Mouse (Mus musculus) left cerebral cortex, postnatal 36 days (tissue): ENCODE data around the gene Slc39a7. TPM values are rescaled to one million over a fixed set of nuclear protein-coding genes. Genes with fewer than 3 reads are reported as not detected.
"Not testable (repeated sequence)": the region's sequence is repeated elsewhere in the genome, so short reads cannot be mapped to it uniquely, and the experiment has no call there.

Experiments used
- DNase-seq, 2 experiments: peaks; one replicate each; pipeline ENCODE4 v3.0.0; 2021 to 2022; ENCODE audit warnings: low spot score in 2 of 2, mixed read lengths in 1 of 2
- intact Hi-C: fragments of 180-260 bp; cut with DNase I; formaldehyde crosslinking; loops from one replicate; pipeline ENCODE4 v1.15.1; 2025
- total RNA-seq, 2 experiments: library from RNA; stranded (reverse); gene quantifications; 2 replicates each; pipeline ENCODE4 v1.2.3; 2021

Gene Slc39a7
- total RNA-seq, 2 experiments from 2014 or later: 101 to 105 TPM

DNA sequence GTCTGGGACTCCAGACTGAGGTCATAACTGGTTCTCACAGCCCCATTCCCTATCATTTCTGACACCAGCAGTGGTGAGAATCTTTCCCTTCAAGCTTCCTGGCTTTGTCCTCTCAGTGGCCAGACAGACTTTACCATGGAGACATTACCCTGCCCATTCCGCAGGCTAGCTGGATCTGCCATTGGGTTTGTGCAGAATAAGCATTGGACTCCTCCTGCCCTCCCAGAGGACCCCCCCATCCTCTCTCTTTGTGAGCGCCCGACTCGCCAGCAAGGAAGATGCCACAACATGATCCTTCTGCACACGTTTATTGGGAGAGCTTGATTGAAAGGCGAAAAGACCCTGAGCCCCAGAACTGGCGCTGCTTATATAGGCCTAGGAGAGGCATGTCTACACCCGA is 18.0 kb downstream of the Slc39a7 start:
- intact Hi-C loops: no loop called here
- DNase-seq: no peak

DNA sequence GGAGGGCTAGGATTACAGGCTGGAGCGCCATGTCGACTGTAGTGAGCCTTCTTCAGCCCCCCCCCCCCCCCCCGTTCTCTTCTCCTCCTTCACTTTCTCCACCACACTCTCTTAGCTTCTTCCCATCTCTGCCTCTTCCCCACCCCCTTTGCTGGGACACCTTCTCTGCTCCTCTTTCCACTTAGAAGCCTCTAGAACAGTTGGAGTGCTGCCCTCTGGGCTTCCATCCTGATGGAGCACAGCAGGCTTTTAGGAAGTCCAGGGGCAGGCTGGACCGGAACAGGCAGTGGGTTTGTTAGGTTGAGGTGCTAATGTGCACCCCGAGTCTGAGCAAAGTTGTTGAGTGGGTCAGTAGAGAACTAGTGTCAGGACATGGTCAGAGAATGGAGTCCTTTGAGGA is 21.3 kb downstream of the Slc39a7 start:
- no peak for DNase-seq

DNA sequence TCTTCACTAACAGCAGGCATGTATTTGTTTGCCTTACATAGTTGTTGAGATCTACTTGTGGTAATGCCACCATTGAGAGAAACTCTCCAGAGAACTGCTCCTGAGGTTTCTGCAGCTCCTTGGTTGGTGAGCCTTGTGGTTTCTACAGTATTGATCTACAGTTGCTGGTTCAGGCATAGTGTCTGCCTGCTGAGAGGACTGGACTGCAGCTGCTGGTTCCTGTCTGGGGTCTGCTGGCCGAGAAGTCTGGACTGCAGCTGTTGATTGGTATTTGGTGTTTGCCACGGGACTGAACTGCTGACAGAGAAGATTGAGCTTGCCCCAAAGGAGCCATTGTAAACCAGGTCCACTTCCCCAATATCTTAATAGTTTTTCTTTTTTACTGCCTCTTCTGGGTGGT is 24.9 kb downstream of the Slc39a7 start:
- no peak for DNase-seq
- intact Hi-C loops: loop anchor here (5.0 kb wide), 1 partner anchor 39 kb away; no protein-coding TSS in a partner anchor

More for the DNA sequence above, 21.3 kb downstream of the Slc39a7 start:
- intact Hi-C loops: no loop called here

DNA sequence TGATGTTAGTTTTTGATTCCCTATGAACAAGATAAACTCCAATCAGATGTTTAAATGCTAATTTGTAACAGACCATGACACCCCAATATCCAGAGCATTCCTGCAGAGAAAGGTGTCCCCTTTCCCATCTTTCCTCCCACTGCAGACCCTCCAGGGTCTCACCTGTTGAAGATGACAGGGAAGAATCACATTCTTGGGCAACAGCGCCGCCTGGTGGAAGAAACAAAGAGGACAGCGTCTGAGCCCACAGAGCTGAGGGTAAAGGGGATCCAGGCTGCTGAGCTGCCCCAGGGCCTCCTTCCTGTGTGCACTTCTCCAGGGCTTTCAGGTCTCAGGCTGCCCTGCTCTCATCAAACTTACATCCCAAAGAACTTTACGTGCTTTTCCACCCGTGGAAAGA is 28.1 kb downstream of the Slc39a7 start:
- intact Hi-C loops: no loop called here
- DNase-seq: no peak

DNA sequence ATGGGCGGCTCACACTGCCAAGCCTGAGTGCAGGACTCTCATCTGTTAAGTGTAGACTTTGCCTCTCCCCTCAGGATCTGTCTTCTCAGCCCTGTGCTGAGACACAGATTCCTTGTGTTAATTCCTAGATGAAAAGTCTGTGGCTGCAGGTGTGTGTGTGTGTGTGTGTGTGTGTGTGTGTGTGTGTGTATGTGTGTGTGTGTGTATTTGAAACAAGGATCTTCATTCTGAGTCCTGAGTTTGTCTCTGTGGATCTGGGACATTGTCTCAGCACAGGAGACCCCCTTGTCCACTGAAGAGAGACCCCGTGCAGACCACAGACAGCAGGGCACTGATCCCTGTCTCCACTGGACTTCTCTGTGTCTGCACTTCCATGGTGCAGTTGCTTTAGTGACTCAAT is 30.7 kb downstream of the Slc39a7 start:
- not testable (repeated sequence) for DNase-seq
- intact Hi-C loops: loop anchor here (2.0 kb wide), 1 partner anchor 1262 kb away; the partner anchor contains the start of gene H2-D1

DNA sequence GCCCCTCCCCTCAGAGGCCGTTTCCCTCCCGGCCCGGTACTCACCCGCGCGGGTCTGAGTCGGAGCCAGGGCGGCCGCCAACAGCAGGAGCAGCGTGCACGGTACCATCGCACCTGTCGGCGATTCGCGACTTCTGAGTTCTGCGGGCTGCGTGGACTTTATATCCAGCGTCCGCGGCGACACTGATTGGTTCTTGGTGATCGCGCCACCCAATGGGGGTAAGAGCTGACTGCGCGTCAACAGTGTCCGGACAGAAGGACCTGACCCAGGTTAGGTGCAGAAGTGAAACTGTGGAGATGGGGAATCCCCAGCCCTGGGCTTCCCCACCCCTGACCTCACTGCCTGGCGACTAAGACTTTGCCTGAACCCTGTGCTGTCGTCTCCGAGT is 31.3 kb downstream of the Slc39a7 start, which contains the start of gene H2-K1:
Gene H2-K1 (minus strand): TSS at position 198 of the 388 bp plus-strand sequence.
- peak; percentile 56 to 65 for DNase-seq
- intact Hi-C loops: loop anchor here (2.0 kb wide), 1 partner anchor 1263 kb away; the partner anchor contains the start of gene H2-D1

DNA sequence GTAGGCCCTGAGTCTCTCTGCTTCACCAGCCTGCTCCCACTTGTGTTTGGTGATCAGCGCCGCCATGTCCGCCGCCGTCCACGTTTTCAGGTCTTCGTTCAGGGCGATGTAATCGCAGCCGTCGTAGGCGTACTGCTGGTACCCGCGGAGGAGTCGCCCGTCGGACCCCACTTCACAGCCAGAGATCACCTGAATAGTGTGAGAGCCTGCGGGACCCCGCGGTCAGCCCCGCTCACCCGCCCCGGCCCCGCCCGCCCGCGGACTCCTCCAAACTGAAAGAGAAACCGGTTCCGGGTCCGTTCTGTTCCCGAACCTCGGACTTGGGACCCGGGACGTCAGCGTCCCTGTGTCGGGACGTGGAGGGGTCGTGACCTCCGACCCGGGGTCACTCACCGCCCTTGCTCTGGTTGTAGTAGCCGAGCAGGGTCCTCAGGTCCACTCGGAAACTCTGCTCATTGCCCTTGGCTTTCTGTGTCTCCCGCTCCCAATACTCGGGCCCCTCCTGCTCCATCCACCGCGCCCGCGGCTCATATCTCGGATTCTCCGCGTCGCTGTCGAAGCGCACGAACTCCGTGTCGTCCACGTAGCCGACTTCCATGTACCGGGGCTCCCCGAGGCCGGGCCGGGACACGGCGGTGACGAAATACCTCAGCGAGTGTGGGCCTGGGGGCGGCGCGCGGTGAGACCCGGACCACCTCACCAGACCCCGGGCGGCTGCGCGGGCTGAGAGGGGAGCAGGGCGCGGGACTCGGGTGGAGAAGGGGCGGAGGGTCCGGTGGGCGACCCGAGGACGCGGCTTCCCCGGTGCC is 31.9 kb downstream of the Slc39a7 start:
- intact Hi-C loops: loop anchor here (2.0 to 5.0 kb wide), 2 partner anchors 1263 to 1293 kb away; partner anchors contain the start of gene H2-D1
- no peak for DNase-seq

DNA sequence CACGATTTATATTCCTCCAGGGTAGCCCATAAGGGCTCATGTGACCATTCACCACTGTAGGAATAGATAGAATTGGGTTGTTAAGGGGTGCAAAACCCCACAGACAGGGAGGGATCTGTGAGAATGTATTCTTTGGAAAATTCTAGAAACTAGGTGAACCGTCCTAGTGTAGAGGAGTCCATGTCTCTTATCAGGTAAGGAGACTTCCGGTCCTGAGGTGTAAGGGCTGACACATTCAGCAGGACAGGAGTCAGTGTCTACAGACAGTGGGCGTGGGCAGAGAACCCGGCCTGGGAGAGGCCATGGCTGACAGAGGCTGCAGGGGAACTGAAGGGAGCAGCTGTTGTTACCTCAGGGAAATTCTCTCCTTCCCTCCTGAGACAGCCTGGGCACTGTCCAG is 32.8 kb downstream of the Slc39a7 start:
- not testable (repeated sequence) for DNase-seq
- intact Hi-C loops: loop anchor here (5.0 kb wide), 1 partner anchor 1294 kb away; no protein-coding TSS in a partner anchor

DNA sequence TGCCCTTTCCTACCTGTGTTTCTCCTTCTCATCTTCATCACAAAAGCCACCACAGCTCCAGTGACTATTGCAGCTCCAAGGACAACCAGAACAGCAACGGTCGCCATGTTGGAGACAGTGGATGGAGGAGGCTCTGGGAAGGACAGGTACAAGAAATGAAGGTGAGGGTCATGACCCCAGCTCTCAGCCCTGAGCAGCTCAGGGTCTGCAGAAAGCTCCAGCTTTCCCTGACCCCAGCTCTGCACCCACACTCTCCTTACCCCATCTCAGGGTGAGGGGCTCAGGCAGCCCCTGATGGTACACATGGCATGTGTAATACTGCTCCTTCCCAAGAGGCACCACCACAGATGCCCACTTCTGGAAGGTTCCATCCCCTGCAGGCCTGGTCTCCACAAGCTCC is 34.5 kb downstream of the Slc39a7 start:
- DNase-seq: not testable (repeated sequence)
- intact Hi-C loops: loop anchor here (5.0 kb wide), 1 partner anchor 1295 kb away; no protein-coding TSS in a partner anchor

DNA sequence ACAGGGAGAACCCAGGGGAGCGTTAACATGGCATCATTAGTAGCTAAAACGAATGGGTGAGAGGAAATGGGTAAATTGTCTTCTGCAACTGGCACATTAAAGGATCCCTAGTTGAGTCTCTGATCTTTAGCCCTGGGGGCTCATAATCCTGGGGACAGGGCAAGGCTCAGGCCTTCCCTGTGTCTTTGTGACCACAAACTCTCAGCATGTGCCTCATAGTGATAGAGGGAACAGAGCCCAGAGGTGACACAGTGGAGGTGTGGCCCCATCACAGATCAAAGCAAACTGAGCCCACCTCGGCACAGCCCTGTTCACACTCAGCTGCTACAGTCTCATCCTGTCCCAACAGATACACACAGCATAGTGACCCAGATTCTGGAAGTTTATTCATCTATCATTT is 35.8 kb downstream of the Slc39a7 start:
- intact Hi-C loops: loop anchor here (5.0 kb wide), 1 partner anchor 1297 kb away; no protein-coding TSS in a partner anchor
- DNase-seq: no peak

DNA sequence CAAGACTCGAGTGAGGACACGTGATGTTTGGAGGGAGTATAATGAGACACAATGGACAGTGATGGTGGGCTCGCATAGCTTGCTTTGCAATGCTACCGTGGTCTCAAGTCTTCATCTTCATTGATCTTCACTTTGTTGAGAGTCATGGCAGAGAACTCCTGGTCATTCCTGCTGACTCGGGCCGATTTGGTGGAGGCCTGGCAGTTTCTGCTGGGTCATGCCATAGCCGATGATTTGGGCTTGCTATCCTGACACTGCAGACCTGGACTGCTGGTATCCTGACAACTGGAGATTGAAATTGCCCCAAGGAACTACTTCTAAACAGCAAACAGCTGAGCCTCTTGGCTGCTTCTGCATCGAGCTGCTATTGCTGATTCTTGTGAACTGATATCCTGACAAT is 36.5 kb downstream of the Slc39a7 start:
- intact Hi-C loops: loop anchor here (5.0 kb wide), 1 partner anchor 1297 kb away; no protein-coding TSS in a partner anchor

DNA sequence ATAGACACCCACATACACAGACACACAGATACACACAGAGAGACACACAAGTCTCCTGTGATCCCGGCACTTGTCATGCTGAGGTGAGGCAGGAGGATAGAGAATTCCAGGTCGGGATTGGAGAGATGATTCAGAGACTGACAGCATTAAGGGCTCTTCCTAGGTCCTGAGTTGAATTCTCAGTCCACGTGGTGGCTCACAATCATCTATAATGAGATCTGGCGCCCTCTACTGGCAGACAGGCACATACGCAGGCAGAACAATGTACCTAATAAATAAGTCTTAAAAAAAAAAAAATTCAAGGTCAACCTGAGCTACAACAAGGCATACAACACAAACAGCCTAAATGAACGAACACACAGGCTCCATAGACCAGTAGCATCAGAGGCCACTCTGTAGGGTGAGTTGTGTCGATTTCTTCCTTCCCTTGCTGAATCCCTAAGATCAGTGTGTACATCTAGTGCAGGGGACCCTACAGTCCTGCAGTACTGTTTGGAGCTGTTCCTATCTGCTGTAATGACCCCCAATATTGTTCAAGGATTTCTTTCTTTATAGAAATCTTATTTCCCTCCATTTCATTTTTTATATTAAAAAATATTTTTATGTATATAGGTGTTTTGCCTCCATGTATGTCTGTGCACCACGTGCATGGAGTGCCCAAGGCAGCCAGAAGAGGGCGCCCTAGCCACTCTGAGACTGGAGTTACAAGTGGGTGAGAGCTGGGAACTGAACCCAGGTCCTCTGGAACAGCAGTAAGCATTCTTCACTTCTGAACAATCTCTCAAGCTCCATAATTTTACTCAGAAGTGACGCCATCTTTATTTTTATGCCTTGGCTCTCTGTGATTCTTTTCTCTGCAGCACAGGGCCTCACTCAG is 39.5 kb downstream of the Slc39a7 start:
- DNase-seq: no peak
- intact Hi-C loops: no loop called here

More for the DNA sequence above, 36.5 kb downstream of the Slc39a7 start:
- DNase-seq: no peak

DNA sequence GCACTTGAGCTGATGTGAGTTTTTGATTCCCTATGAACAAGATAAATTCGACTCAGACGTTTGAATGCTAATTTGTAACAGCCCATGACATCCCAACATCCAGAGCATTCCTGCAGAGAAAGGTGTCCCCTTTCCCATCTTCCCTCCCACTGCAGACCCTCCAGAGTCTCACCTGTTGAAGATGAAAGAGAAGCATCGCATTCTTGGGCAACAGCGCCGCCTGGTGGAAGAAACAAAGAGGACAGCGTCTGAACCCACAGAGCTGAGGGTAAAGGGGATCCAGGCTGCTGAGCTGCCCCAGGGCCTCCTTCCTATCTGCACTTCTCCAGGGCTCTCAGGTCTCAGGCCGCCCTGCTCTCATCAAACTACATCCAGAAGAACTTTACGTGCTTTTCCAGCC is 49.3 kb downstream of the Slc39a7 start:
- intact Hi-C loops, DNase-seq: not testable (repeated sequence)

DNA sequence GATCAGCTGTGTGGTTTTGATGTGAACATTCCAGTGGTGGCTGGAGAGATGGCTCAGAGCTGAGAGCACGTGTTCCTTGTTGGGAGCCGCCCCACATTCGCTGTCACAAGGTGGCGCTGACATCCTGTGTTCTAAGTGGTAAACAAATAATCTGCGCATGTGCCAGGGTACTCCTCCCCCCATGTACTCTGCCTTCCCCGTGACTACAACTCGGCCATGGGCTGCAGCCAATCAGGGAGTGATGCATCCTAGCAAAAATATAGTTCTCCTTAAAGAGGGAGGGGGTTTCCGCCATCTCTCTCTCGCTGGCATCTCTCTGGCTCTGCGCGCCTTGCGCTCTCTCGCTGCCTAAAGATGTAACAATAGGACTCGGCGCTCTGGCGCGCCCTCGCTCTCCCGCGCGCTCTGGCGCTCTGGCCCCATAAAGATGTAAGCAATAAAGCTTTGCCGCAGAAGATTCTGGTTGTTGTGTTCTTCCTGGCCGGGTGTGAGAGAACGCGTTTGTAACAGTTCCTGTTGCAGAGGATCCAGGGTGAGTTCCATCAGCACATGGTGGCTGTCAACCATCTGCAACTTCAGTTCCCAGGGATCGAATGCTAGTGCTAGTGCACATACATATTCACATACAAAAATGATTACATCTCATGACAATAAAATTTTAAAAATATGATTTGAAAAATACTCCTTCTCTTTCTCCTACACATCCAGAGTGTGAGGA is 50.1 kb downstream of the Slc39a7 start:
- DNase-seq: peak; percentile 81 to 86
- intact Hi-C loops: not testable (repeated sequence)

DNA sequence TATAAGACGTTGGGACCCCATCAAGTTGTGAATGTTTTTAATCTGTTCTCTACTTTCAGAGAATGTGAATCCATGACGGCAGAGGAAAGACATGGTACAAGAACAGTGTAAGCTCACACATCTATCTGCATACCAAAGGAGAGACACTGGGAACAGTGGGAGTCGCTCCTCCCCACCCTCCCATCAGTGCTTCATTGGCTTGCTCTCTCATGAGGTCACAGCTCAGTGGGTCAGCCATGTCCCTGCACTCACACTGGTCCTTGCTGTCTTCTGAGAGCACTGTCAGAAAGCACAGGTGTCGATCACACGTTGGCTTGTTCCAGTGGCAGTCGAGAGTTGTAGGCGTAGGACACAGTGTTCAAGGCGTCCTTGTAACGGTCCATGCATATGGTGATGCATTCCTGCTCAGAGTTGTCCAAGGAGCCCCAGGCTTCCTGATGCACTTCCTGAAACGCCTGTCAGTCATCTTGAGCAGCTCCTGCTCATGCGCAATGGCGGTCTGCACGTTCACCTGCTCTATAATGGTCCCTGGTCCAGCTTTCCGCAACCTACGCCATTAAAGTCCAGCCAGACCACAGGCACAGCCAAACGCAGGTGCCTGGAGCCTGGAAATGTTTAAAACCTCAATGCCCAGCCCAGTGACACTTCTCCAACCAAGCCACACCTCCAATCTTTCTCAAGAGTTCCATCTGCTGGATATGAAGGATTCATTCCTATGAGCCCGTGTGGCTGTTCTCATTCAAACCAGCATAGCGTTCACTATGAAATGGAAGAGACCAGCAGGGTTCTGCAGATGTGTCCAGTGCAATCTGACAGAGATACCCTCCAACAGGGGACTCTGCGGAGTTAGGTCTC is 51.1 kb downstream of the Slc39a7 start:
- DNase-seq: no peak
- intact Hi-C loops: no loop called here

DNA sequence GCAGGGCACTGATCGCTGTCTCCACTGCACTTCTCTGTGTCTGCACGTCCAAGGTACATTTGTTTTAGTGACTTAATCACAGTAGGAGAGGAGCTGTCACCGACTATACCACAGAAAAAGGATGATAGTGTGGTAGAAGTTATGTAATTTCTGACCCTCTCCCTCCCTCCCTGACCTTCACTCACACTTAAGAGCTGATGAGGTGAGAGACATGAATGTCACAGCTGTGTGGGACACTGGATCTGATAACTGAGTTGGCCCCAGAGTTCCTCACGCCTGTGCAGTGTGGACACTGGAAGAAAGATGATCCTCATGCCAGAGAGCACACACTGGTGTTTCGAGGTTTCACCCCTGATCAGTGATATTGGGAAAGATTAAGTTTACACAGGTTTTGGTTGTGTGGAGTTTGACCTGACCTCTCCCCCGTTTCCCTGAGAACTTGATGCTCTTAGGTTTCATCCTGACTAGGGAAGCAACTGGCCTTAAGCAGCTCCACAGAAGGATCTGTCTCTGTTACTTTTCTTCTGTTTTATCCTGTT is 51.9 kb downstream of the Slc39a7 start:
- DNase-seq: no peak
- intact Hi-C loops: no loop called here

DNA sequence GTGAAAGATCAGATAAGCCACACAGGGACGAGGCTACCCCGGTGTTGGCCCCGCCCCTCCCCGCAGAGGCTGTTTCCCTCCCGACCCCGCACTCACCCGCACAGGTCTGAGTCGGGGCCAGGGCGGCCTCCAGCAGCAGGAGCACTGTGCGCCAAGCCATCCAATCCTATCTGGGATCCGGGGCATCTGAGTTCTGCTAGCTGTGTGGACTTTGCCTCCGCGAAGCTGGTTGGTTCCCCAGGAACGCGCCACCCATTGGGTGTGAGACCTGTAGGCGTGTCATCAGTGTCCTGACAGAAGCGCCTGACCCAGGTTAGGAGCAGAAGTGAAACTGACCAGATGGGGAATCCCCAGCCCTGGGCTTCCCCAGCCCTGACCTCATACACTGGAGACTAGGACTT is 52.9 kb downstream of the Slc39a7 start:
- DNase-seq: peak in 1 of 2 experiments; percentile 34
- intact Hi-C loops: no loop called here
